Mouse (Mus musculus) right cerebral cortex, postnatal 36 days (tissue): Measurements from ENCODE around the gene Apoa1.
A peak's percentile ranks its signal among the peaks of the same experiment; 100 is the strongest.

Experiments used
- DNase-seq, 2 experiments: peaks; one replicate each; pipeline ENCODE4 v3.0.0; 2022; ENCODE audit warnings: low spot score in 2 of 2, mixed read lengths in 1 of 2

The Apoa1 gene

DNA sequence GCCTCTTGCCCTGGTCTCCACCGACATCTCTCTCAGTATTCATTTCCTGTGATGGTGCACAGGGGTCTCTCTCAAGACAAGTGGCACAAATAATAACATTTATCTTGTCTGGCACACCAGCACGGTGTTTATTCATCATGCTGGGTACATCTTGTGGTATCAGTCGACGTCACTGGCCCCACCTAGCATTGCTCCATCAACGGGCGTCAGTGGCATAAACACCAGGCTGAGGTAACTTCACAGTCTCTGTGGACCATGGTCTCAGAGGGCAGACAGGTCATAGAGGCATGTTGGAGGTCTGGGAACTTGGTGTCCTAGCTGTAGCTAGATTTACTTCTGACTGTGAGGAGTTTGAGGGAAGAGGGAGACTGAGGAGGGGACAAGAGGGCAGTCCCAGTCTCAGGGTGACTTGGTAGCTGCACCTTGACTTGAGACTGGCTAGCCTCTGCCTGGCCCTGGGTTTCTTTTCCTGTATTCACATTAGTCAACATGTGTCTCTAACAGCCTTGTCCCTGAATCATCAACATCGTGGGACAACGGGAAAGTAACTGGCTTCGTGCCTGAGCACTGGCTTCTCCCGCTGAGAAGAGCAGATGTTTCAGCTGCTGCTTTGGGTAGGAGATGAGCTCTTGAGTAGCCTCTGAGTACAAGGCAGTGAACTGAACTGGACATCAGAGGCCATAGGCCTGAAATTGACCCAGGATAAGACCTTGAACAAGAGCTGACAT lies 28.4 kb downstream of the Apoa1 start:
- DNase-seq, result no peak

DNA sequence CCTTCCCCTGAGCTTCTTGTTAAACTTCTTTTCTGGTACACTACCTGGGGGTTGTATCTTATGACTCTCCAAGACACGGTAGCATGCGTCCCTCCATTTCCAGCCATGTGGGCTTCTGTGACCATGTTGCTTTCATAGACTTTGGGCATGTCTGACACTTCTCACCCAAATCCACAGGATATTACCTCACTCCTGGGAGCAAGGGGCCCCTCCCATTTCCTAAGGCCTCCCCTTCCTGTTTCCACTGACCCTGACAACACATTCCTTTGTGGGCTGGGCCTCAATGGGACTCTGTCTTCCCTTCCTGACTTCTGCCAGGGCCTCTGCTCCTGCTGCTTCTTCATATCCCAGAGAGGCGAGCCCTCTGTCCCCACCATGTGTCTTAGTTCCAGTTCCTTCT lies 29.2 kb downstream of the Apoa1 start:
- DNase-seq, result no peak

DNA sequence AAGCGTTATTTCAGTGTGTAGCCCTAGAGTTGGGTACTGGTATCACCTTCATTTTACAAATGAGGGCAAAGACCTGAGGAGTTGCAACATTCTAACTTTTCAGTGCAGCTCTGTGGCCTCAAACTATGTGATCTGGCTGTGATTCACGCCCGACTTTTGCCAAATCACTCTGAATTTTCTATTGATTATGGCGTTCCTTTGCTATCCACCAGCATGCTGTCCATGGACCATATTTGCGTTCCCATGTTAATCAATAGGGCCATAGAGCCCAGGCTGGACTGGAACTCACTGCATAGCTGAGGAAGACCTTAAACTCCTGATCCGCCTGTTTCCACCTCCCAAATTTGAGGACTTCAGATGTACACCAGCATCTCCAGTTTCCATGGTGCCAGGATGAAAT lies 30.7 kb downstream of the Apoa1 start:
- no peak for DNase-seq

DNA sequence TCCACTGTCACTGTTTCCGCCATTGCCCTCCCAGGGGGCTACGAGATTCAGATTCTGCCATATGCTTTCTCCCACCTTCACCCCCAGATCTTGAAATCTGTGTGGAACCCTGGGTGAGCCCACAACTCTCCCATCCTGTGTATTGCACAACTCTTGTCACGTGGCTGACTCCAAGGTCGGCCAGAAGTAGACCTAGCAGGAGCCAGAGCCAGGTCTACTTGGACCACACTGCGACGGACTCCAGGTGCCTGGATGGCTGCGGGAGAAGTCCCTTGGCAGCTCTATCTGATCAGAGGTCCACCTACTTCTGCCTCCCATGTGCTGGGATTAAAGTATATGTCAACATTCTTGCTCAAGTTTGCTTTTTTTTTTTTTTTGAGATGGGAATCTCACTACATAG lies 32.8 kb downstream of the Apoa1 start:
- no peak for DNase-seq

DNA sequence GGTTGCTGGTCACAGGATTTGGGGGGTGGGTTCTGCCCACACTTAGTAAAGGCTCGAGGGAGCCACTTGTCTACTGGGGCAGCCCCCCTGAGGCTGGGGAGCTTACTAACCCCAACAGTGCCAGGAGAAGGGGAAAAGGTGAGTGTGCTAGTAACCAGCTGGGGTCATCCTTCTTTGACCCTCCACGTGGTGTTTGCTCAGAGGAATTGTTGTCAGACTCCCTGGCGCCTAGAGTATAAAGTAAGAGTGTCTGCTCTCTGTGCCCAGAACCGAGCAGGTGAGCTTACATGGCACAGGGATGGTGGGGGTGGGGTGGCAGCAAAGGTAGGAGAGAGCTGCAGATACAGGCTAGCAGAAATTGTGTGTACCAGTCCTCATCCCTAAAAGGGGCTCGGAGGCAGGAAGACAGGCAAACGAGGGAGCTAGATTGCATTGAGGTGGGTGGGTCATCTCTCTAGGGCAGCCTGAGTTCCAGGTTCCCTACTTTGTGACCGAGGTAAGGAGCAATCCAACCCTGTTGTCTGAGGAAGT lies 40.0 kb downstream of the Apoa1 start, which contains the start of gene Apoa5:
Gene Apoa5, plus strand, starts transcription at position 291 of the 531 bp plus-strand sequence.
- no peak for DNase-seq

- DNase-seq, result no peak
Observed at GRCm38 (mm10) chr9:46269125-46269524, 40.7 kb downstream of the Apoa1 start.

- DNase-seq, result no peak
Observed at GRCm38 (mm10) chr9:46270782-46271181, 42.4 kb downstream of the Apoa1 start.

DNA sequence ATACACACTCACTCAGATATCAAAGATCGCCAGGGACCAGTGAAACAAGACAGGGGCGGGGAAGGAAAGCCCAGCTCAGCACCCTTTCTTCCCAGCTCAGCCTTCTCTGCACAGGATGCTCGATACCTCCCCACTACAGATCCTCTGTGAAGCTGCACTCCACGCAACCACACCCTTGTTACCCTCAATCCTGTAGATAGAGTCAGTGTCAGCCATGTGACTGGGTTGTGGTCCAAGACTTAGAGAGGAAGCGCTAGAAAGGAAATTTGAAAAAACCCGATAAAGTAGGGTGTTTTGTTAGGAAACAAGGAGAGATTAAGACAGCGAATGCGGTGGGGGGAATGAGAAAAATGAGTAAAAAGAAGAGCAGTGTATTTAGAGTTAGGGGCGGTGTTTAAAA lies 43.7 kb downstream of the Apoa1 start:
- DNase-seq, result no peak

DNA sequence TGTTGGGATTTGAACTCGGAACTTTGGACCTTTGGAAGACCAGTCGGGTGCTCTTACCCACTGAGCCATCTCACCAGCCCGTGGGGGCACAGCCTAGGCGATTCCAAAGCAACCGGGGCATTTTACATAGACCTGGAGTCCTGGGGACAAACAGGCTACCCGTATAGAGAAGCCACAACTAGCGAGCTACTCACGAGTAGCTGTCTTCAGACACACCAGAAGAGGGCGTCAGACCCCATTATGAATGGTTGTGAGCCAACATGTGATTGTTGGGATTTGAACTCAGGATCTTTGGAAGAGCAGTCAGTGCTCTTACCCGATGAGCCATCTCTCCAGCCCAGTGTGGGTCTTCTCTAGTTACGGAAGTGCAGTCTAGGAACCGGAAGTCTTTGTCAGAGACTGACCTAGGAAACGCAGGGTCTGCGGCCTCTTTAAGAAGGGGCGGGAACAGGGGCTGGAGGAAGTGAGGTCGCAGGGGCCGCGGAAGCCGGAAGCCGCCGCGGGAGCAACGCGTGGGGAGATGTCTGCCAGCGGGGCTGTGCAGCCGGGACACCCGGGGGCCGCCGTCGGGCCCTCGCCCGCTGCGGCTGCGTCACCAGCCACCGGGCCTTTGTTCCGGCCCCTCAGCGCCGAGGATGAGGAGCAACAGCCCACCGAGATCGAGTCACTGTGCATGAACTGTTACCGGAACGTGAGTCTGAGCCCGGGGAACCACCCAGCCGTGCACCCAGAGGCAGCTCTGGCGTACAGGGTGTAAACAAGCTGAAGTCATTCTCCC lies 44.5 kb downstream of the Apoa1 start, which contains the start of gene Zpr1:
Gene Zpr1, plus strand, starts transcription at position 388 of the 778 bp plus-strand sequence.
- peak; percentile 86 to 89 for DNase-seq

GRCm38 (mm10) chr9:46274494-46274893 lies 46.1 kb downstream of the Apoa1 start:
- no peak for DNase-seq
